Mouse (Mus musculus) cerebral cortex, adult 2 months (tissue): ENCODE data around the gene Dlg1.

Source experiments
- WGBS: fragments of 180-500 bp; shearing (Covaris S2); methylation state at CpG from one replicate; pipeline ENCODE4 v1.1.7; 2018; 5-methylcytosine and 5-hydroxymethylcytosine counted together

The Dlg1 gene

GRCm38 (mm10) chr16:31663379-31664286, at the start of gene Dlg1:
Dlg1 (plus strand) TSS chr16:31663443.
- under 1% methylated on average over 81 of the region's 95 CpGs for WGBS

GRCm38 (mm10) chr16:31616382-31616781, 46.9 kb upstream of the Dlg1 start:
- WGBS: 91% methylated on average over 2 of the region's 2 CpGs

DNA sequence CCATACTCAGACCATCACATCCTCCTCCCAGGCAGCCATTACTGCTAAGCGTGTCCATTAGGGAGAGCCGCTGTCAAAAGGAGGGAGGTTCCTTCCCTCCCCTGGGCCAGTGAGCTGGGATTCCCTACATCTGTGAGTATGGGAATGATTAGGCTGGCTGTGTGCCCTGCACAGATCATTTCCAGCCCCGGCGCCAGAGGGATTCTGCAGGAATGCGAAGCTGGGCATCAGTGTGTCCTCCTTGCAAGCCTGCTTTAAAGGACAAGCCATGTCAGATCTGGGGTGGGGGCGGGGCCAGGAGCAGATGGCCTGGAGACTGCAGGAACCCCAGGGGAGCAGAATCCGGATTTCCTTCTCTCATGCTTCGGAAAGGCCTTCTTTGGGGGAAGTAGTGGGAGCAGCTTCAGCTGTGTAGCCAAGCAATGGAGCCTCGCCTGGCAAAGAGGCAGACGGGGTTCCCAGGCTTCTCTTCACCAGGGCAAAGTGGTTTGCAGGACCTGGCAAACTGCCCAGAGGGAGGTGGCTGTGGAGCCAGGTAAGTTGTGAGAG, 45.3 kb upstream of the Dlg1 start:
- 24% methylated on average over 10 of the region's 10 CpGs for WGBS

- WGBS: 61% methylated on average over 9 of the region's 9 CpGs
Observed at GRCm38 (mm10) chr16:31618671-31619070, 44.6 kb upstream of the Dlg1 start.

DNA sequence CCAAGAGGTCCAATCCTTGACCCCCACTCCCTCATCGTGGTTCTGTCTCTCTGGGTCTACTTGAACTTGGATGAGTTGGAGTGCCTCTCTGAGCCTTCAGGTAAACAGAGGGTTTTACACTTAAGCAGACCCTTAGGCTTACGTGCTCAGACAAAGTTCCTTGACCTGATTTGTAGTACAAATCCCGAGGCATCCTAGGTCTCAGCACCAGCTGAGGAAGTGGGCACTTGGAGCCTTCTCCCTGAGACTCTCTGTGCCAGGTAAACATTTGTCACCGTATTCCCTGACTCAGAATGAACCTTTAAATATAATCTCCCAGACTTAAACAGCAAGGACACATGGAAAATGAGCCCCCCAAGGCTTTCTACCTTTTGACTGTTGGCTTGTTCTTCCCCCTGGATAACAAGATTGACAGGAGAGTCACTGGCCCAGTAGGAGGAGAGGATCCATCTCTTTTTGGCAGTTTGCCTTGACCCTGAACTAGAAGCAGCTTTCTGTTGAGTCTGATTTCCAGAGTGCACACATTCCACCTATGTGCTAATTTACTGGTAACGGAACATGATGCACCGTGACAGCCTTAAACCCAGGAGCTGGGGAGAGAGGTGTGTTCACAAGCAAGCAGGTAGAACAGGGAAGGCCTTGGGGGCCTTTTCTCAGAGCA, 43.4 kb upstream of the Dlg1 start:
- WGBS: 85% methylated on average over 6 of the region's 6 CpGs

- WGBS: 95% methylated on average over 1 of the region's 1 CpGs
Observed at GRCm38 (mm10) chr16:31622356-31622755, 40.9 kb upstream of the Dlg1 start.

- 85% methylated on average over 6 of the region's 6 CpGs for WGBS
Observed at GRCm38 (mm10) chr16:31623136-31623535, 40.1 kb upstream of the Dlg1 start.

GRCm38 (mm10) chr16:31624749-31625148, 38.5 kb upstream of the Dlg1 start:
- 93% methylated on average over 1 of the region's 1 CpGs for WGBS

- WGBS: 92% methylated on average over 6 of the region's 6 CpGs
Observed at GRCm38 (mm10) chr16:31626331-31626730, 36.9 kb upstream of the Dlg1 start.

- over 99% methylated on average over 4 of the region's 4 CpGs for WGBS
Observed at GRCm38 (mm10) chr16:31630381-31630780, 32.9 kb upstream of the Dlg1 start.

DNA sequence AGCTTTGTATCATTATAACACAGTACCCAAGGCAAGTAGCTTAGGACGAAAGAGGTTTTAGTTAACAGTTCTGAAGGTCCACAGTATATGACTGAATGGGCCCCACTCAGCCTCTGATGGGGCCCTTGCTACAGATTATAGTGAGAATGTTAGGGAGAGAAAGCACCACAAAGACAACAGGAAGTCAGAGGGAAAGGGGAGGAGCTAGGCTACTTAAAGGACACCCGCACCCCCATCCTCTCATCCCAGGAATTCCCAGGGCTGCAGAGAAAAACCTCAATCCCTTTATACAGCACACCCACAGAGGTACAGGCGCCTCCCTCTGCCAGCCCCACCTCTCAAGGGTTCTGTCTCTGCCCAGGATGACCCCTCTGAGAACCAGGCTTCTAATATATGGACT, 32.2 kb upstream of the Dlg1 start:
- 89% methylated on average over 3 of the region's 3 CpGs for WGBS

DNA sequence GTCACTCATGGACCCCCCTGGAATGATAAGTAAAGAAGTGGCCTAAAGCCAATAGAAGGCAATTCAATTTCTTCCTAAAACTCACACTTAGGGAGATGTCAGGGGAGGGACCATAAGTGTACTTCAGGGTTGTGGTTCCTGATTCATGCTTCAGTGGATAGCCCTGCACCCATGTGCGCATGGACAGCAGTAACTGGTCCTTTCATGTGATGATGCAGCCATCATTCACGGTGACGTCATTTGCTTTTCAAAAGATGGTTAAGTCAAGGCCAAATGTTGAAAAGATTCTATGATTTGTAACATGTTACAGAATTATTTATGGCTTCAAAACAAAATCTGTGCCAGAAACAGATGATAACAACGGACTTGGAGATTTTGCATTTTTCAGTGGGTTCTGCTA, 28.9 kb upstream of the Dlg1 start:
- 87% methylated on average over 4 of the region's 4 CpGs for WGBS

- 68% methylated on average over 7 of the region's 7 CpGs for WGBS
Observed at GRCm38 (mm10) chr16:31638393-31638792, 24.9 kb upstream of the Dlg1 start.

DNA sequence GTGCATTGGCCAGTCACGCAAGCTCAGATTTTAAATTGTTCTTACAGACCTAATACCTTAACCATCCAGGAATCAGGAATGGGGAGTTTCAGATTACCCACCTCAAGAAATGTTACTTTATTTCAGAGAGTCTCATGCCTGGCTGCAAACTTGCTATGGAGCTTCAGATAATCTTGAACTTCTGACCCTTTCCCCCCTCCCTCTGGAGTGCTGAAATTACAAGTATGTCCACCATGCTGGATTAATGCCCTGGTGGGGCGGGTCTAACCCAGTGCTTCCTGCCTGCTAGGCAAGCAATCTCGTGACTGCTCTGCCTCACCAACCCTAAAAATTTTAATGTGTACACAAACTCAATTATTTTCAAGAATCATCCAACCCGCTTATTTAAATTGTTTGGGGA, 23.3 kb upstream of the Dlg1 start:
- WGBS: 85% methylated on average over 4 of the region's 4 CpGs

DNA sequence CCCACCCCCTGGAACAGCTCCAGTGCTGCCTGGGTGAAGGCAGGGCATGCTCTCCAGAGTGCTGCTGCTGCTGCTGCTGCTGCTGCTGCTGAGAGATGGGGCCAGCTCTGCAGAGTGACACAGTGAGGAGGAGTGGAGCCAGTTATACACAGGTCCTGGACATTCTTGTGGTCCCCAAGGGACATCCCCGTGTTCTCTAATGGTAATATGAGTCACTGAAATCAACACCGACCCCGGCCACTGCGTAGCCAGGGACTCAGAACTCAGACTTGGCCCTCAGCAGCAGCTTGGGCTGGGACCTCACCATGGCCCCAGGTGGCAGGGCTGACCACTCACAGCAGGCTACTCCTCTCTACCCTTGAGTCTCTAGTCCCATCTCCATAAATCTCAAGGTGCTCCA, 21.5 kb upstream of the Dlg1 start:
- 77% methylated on average over 4 of the region's 4 CpGs for WGBS

- WGBS: 86% methylated on average over 7 of the region's 7 CpGs
Observed at GRCm38 (mm10) chr16:31647221-31647620, 16.0 kb upstream of the Dlg1 start.

- WGBS: 46% methylated on average over 6 of the region's 6 CpGs
Observed at GRCm38 (mm10) chr16:31650788-31651187, 12.5 kb upstream of the Dlg1 start.

DNA sequence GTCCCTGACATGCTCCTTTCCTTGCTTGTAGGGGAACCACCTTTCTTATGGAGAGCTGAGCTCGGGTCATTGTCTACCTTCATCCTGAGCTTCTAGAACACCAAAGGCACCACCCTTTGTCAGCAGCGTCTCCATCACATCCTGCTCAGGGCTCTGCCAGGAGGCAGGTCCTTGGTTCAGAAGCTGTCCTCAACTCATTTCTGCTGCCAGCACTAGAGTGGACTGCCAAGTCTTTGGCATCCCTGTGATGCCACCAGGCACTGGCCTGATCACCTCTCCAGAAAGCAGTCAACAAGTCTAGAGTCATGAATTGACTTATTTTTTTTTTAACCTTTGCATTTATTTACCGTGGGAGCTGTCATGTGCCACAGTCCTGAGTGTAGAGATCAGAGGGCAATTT, 11.7 kb upstream of the Dlg1 start:
- WGBS: 66% methylated on average over 3 of the region's 3 CpGs

GRCm38 (mm10) chr16:31652115-31652843, 11.0 kb upstream of the Dlg1 start:
- 62% methylated on average over 9 of the region's 9 CpGs for WGBS

GRCm38 (mm10) chr16:31653616-31654015, 9.6 kb upstream of the Dlg1 start:
- WGBS: 86% methylated on average over 5 of the region's 5 CpGs

- WGBS: 83% methylated on average over 7 of the region's 7 CpGs
Observed at GRCm38 (mm10) chr16:31654021-31654420, 9.2 kb upstream of the Dlg1 start.

DNA sequence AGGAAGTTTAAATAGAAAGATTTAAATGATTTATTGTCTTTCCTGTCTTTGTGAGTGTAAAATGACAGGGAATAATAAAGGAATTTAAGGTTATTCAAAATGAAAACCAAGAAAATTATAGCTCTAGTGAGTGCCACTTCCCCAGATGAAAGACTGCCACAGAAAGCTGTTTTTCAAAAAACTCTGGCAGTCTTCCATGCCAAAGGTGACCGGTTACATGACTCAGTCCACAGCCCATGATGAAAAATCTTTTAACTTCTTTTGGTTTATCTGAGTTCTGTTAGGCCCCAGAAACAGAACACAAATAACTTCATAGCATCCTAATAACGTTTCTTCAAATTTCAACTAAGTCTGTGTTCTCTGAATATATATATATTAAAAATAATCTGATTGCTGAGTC, 7.7 kb upstream of the Dlg1 start:
- 84% methylated on average over 2 of the region's 2 CpGs for WGBS
